Mouse (Mus musculus) lung, postnatal 0 days (tissue): Measurements from ENCODE around the gene Wasf2. TPM values are rescaled to one million over a fixed set of nuclear protein-coding genes. Genes with fewer than 3 reads are reported as not detected.

ENCODE experiments used
- ATAC-seq: fragments of 200-750 bp; cut with Nextera tagmentation; 2 replicates; pipeline ENCODE4 v1.8.0; 2017; ENCODE audit warnings: moderate library complexity
- DNase-seq: peaks from one replicate; pipeline ENCODE4 v3.0.0-alpha.2; 2016; ENCODE audit warnings: low spot score
- H3K27ac ChIP-seq: fragments of 300-500 bp; sonication (generic); 2 replicates; pipeline ENCODE4 v1.5.1; 2014; ENCODE audit warnings: antibody characterized with exemption, mild to moderate bottlenecking, low read length, mixed read lengths
- H3K27me3 ChIP-seq: fragments of 300-500 bp; sonication (generic); replicated peaks from 2 replicates; pipeline ENCODE4 v1.6.1; 2014; ENCODE audit warnings: low read length, mixed read lengths; ENCODE audit not compliant: insufficient read depth
- H3K36me3 ChIP-seq: fragments of 300-500 bp; sonication (generic); 2 replicates; pipeline ENCODE4 v1.6.1; 2014; ENCODE audit warnings: low read length, mixed read lengths; ENCODE audit not compliant: insufficient read depth
- H3K4me1 ChIP-seq: fragments of 300-500 bp; sonication (generic); 2 replicates; pipeline ENCODE4 v1.6.1; 2014; ENCODE audit warnings: antibody characterized with exemption, low read depth, low read length, mixed read lengths; ENCODE audit not compliant: insufficient read depth
- H3K4me2 ChIP-seq: fragments of 300-500 bp; sonication (generic); replicated peaks from 2 replicates; pipeline ENCODE4 v1.6.1; 2014; ENCODE audit warnings: low read depth, mild to moderate bottlenecking, low read length, moderate library complexity, mixed read lengths
- H3K4me3 ChIP-seq: fragments of 300-500 bp; sonication (generic); 2 replicates; pipeline ENCODE4 v1.5.1; 2014; ENCODE audit warnings: low read depth, low read length
- H3K9ac ChIP-seq: fragments of 300-500 bp; sonication (generic); replicated peaks from 2 replicates; pipeline ENCODE4 v1.6.1; 2014; ENCODE audit warnings: low read depth, mild to moderate bottlenecking
- H3K9me3 ChIP-seq: fragments of 300-500 bp; sonication (generic); 2 replicates; pipeline ENCODE4 v1.6.1; 2016; ENCODE audit warnings: low read length, mixed read lengths
- CTCF ChIP-seq: IDR thresholded peaks from 2 replicates; pipeline ENCODE4 v1.5.1; 2016; ENCODE audit warnings: antibody characterized with exemption, mild to moderate bottlenecking
- EP300 ChIP-seq: IDR thresholded peaks from 2 replicates; pipeline ENCODE4 v1.6.1; 2016; ENCODE audit warnings: antibody characterized with exemption, mild to moderate bottlenecking, control low read depth
- WGBS: fragments of 180-500 bp; shearing (Covaris S2); extraction: QIAGEN DNeasy Blood & Tissue Kit; methylation state at CpG from one replicate; pipeline ENCODE4 v1.1.7; 2014; 5-methylcytosine and 5-hydroxymethylcytosine counted together
- polyA plus RNA-seq: library from polyadenylated mRNA; unstranded; fragments of >200 nt; fragmentation: Nextera tagmentation; extraction: Ambion mirVana; gene quantifications from 2 replicates; pipeline ENCODE4 v1.2.1, GENCODE M21; 2015

Gene Wasf2
- polyA plus RNA-seq, 1 experiment from 2014 or later, result 149 TPM

- H3K9me3 ChIP-seq, result no peaks in the 10 kb centered on the region
- H3K4me1 ChIP-seq, result peaks cover 9% of the 10 kb centered on the region; the same call in 1 of the 2 replicates
- H3K36me3 ChIP-seq, result no peaks in the 10 kb centered on the region
- ATAC-seq (no peak), DNase-seq (no peak)
- 0 out of 2 replicates have a peak overlapping the region, but pooled peaks have one; percentile 32 for H3K27ac ChIP-seq
- H3K9ac ChIP-seq, result no peak overlapping the region
- TF ChIP-seq EP300, result no peak
- no peak for TF ChIP-seq CTCF
- H3K4me2 ChIP-seq, result no peak overlapping the region
- no peaks in the 10 kb centered on the region for H3K27me3 ChIP-seq
- H3K4me3 ChIP-seq, result no peak overlapping the region
- 87% methylated on average over 6 of the region's 6 CpGs for WGBS
Observed at GRCm38 (mm10) chr4:133119579-133119978, 10.7 kb upstream of the Wasf2 start.

GRCm38 (mm10) chr4:133120833-133121321, 9.4 kb upstream of the Wasf2 start:
- Histone ChIP-seq H3K27ac (no peak overlapping the region), H3K9ac (no peak overlapping the region), H3K4me2 (no peak overlapping the region), H3K27me3 (no peaks in the 10 kb centered on the region), H3K4me1 (peaks cover 9% of the 10 kb centered on the region; the same call in 1 of the 2 replicates), H3K36me3 (no peaks in the 10 kb centered on the region), H3K4me3 (no peak overlapping the region), H3K9me3 (no peaks in the 10 kb centered on the region)
- 25% methylated on average over 8 of the region's 11 CpGs for WGBS
- no peak for DNase-seq
- ATAC-seq, result no peak
- TF ChIP-seq CTCF, result 0 out of 2 replicates have a peak, but pooled peaks have one; percentile 2
- no peak for TF ChIP-seq EP300

GRCm38 (mm10) chr4:133121416-133121815, 8.9 kb upstream of the Wasf2 start:
- TF ChIP-seq EP300, result no peak
- TF ChIP-seq CTCF, result no peak
- H3K9ac ChIP-seq, result no peak overlapping the region
- peaks cover 9% of the 10 kb centered on the region; the same call in 1 of the 2 replicates for H3K4me1 ChIP-seq
- no peak overlapping the region for H3K4me3 ChIP-seq
- WGBS, result 58% methylated on average over 1 of the region's 1 CpGs
- no peak overlapping the region for H3K27ac ChIP-seq
- DNase-seq (no peak), ATAC-seq (no peak)
- no peaks in the 10 kb centered on the region for H3K9me3 ChIP-seq
- no peaks in the 10 kb centered on the region for H3K27me3 ChIP-seq
- H3K36me3 ChIP-seq, result no peaks in the 10 kb centered on the region
- no peak overlapping the region for H3K4me2 ChIP-seq

GRCm38 (mm10) chr4:133121974-133122637, 8.2 kb upstream of the Wasf2 start:
- DNase-seq, result peak; percentile 40
- H3K4me2 ChIP-seq, result no peak overlapping the region
- H3K9me3 ChIP-seq, result no peaks in the 10 kb centered on the region
- H3K27ac ChIP-seq, result peak overlapping the region; percentile 21; the same call in 1 of the 2 replicates
- no peak overlapping the region for H3K9ac ChIP-seq
- peaks cover 9% of the 10 kb centered on the region; the same call in 1 of the 2 replicates for H3K4me1 ChIP-seq
- TF ChIP-seq CTCF (no peak), EP300 (peak; percentile 47; the same call in 1 of the 2 replicates)
- no peak overlapping the region for H3K4me3 ChIP-seq
- 16% methylated on average over 5 of the region's 5 CpGs for WGBS
- peak; percentile 16 for ATAC-seq
- no peaks in the 10 kb centered on the region for H3K36me3 ChIP-seq
- H3K27me3 ChIP-seq, result no peaks in the 10 kb centered on the region

- DNase-seq, result no peak
- Histone ChIP-seq H3K27me3 (no peaks in the 10 kb centered on the region), H3K36me3 (no peaks in the 10 kb centered on the region), H3K27ac (no peak overlapping the region), H3K4me3 (no peak overlapping the region), H3K9me3 (no peaks in the 10 kb centered on the region), H3K9ac (no peak overlapping the region), H3K4me1 (peaks cover 4% of the 10 kb centered on the region; the same call in 1 of the 2 replicates), H3K4me2 (no peak overlapping the region)
- no peak for TF ChIP-seq EP300
- TF ChIP-seq CTCF, result no peak
- ATAC-seq, result no peak
- 47% methylated on average over 3 of the region's 3 CpGs for WGBS
Observed at GRCm38 (mm10) chr4:133127079-133127478, 3.2 kb upstream of the Wasf2 start.

GRCm38 (mm10) chr4:133127894-133128293, 2.4 kb upstream of the Wasf2 start:
- Histone ChIP-seq H3K27me3 (no peaks in the 10 kb centered on the region), H3K27ac (no peak overlapping the region), H3K4me3 (no peak overlapping the region), H3K9me3 (no peaks in the 10 kb centered on the region), H3K4me2 (no peak overlapping the region), H3K36me3 (no peaks in the 10 kb centered on the region), H3K4me1 (no peaks in the 10 kb centered on the region; the same call in 1 of the 2 replicates), H3K9ac (no peak overlapping the region)
- ATAC-seq (no peak), DNase-seq (no peak)
- TF ChIP-seq EP300 (no peak), CTCF (0 out of 2 replicates have a peak, but pooled peaks have one; percentile 12)
- 85% methylated on average over 4 of the region's 4 CpGs for whole genome bisulfite sequencing
